Mouse (Mus musculus) neural tube, embryonic 14.5 days (tissue): Measurements from ENCODE around the gene Hoxa1. TPM values are rescaled to one million over a fixed set of nuclear protein-coding genes. Genes with fewer than 3 reads are reported as not detected.

Experiments
- ATAC-seq: fragments of 200-750 bp; cut with Nextera tagmentation; 2 replicates; pipeline ENCODE4 v1.8.0; 2017; ENCODE audit warnings: low read depth, mild to moderate bottlenecking, moderate TSS enrichment, moderate library complexity
- H3K27ac ChIP-seq: fragments of 300-500 bp; sonication (generic); 2 replicates; pipeline ENCODE4 v1.5.1; 2014; ENCODE audit warnings: low read depth, mild to moderate bottlenecking, control low read depth, low read length, moderate library complexity, mixed read lengths
- H3K27me3 ChIP-seq: fragments of 300-500 bp; sonication (generic); 2 replicates; pipeline ENCODE4 v1.6.1; 2014; ENCODE audit warnings: low read length; ENCODE audit not compliant: control insufficient read depth, insufficient read depth
- H3K36me3 ChIP-seq: fragments of 300-500 bp; sonication (generic); 2 replicates; pipeline ENCODE4 v1.6.1; 2014; ENCODE audit warnings: low read length, mixed read lengths; ENCODE audit not compliant: control insufficient read depth, insufficient read depth
- H3K4me1 ChIP-seq: fragments of 300-500 bp; sonication (generic); 2 replicates; pipeline ENCODE4 v1.6.1; 2014; ENCODE audit warnings: low read length; ENCODE audit not compliant: control insufficient read depth, insufficient read depth
- H3K4me2 ChIP-seq: fragments of 300-500 bp; sonication (generic); 2 replicates; pipeline ENCODE4 v1.6.1; 2014; ENCODE audit warnings: mild to moderate bottlenecking, low read depth, low read length, control low read depth
- H3K4me3 ChIP-seq: fragments of 300-500 bp; sonication (generic); 2 replicates; pipeline ENCODE4 v1.5.1; 2014; ENCODE audit warnings: low read depth, low read length, control low read depth, mixed read lengths
- H3K9ac ChIP-seq: fragments of 300-500 bp; sonication (generic); replicated peaks from 2 replicates; pipeline ENCODE4 v1.6.1; 2014; ENCODE audit warnings: low read depth, mild to moderate bottlenecking, control low read depth, low read length, mixed read lengths
- H3K9me3 ChIP-seq: fragments of 300-500 bp; sonication (generic); 2 replicates; pipeline ENCODE4 v1.6.1; 2016; ENCODE audit warnings: low read length; ENCODE audit not compliant: control insufficient read depth
- WGBS: fragments of 180-500 bp; shearing (Covaris S2); extraction: QIAGEN DNeasy Blood & Tissue Kit; methylation state at CpG from one replicate; pipeline ENCODE4 v1.1.7; 2014; 5-methylcytosine and 5-hydroxymethylcytosine counted together
- polyA plus RNA-seq: library from polyadenylated mRNA; unstranded; fragments of >200 nt; fragmentation: Nextera tagmentation; extraction: Ambion mirVana; gene quantifications from 2 replicates; pipeline ENCODE4 v1.2.1, GENCODE M21; 2014

The Hoxa1 gene
- polyA plus RNA-seq, result 0.76 and 0.92 TPM in 2 replicates

- Histone ChIP-seq H3K4me3 (peak within 1 kb of the TSS; percentile 81), H3K27ac (peak within 1 kb of the TSS; percentile 90), H3K9me3 (no peaks in the 10 kb centered on the region), H3K27me3 (no peaks in the 10 kb centered on the region), H3K9ac (peak within 1 kb of the TSS; percentile 88), H3K4me2 (peak within 1 kb of the TSS; percentile 60), H3K36me3 (no peaks in the 10 kb centered on the region), H3K4me1 (peaks cover 40% of the 10 kb centered on the region)
- 0% methylated on average over 54 of the region's 55 CpGs for WGBS
- peak; percentile 88 for ATAC-seq
These were observed at the start of gene Hoxa1 for GRCm38 (mm10) chr6:52158276-52159051. Hoxa1 (minus strand) TSS chr6:52158317.

- Histone ChIP-seq H3K4me3 (peak overlapping the region; percentile 88), H3K4me1 (peaks cover 64% of the 10 kb centered on the region), H3K4me2 (peak overlapping the region; percentile 99), H3K27me3 (no peaks in the 10 kb centered on the region), H3K9ac (peak overlapping the region; percentile 98), H3K9me3 (no peaks in the 10 kb centered on the region), H3K36me3 (peaks cover 33% of the 10 kb centered on the region), H3K27ac (peak overlapping the region; percentile 92)
- ATAC-seq, result no peak
These were observed 49.5 kb upstream of the Hoxa1 start for GRCm38 (mm10) chr6:52207684-52207976.

GRCm38 (mm10) chr6:52206882-52207683 lies 49.0 kb upstream of the Hoxa1 start:
- H3K27me3 ChIP-seq, result no peaks in the 10 kb centered on the region
- 8% methylated on average over 4 of the region's 4 CpGs for WGBS
- peak overlapping the region; percentile 99 for H3K4me2 ChIP-seq
- peak overlapping the region; percentile 92 for H3K27ac ChIP-seq
- ATAC-seq, result no peak
- peak overlapping the region; percentile 88 for H3K4me3 ChIP-seq
- peaks cover 68% of the 10 kb centered on the region for H3K4me1 ChIP-seq
- H3K9me3 ChIP-seq, result no peaks in the 10 kb centered on the region
- H3K36me3 ChIP-seq, result peaks cover 37% of the 10 kb centered on the region
- H3K9ac ChIP-seq, result peak overlapping the region; percentile 98

- Histone ChIP-seq H3K4me2 (peak overlapping the region; percentile 99), H3K9ac (peak overlapping the region; percentile 98), H3K27ac (peak overlapping the region; percentile 92), H3K9me3 (no peaks in the 10 kb centered on the region), H3K27me3 (no peaks in the 10 kb centered on the region), H3K4me1 (peaks cover 80% of the 10 kb centered on the region), H3K36me3 (peaks cover 46% of the 10 kb centered on the region), H3K4me3 (peak overlapping the region; percentile 88)
- WGBS, result 2% methylated on average over 55 of the region's 55 CpGs
- ATAC-seq, result no peak
These were observed 47.8 kb upstream of the Hoxa1 start for GRCm38 (mm10) chr6:52205638-52206621.

GRCm38 (mm10) chr6:52205221-52205620 lies 47.1 kb upstream of the Hoxa1 start:
- Histone ChIP-seq H3K27me3 (no peaks in the 10 kb centered on the region), H3K9ac (peak overlapping the region; percentile 98), H3K4me1 (peaks cover 86% of the 10 kb centered on the region), H3K27ac (peak overlapping the region; percentile 92), H3K36me3 (peaks cover 48% of the 10 kb centered on the region), H3K4me3 (peak overlapping the region; percentile 88), H3K9me3 (no peaks in the 10 kb centered on the region), H3K4me2 (peak overlapping the region; percentile 99)
- no peak for ATAC-seq
- 3% methylated on average over 14 of the region's 14 CpGs for WGBS

GRCm38 (mm10) chr6:52204050-52204752 lies 46.1 kb upstream of the Hoxa1 start, which contains the start of gene Hoxa5:
Hoxa5 (minus strand) TSS chr6:52204587.
- peak within 1 kb of the TSS; percentile 99 for H3K4me2 ChIP-seq
- H3K27ac ChIP-seq, result peak within 1 kb of the TSS; percentile 92
- 0 out of 2 replicates have a peak, but pooled peaks have one; percentile 36 for ATAC-seq
- under 1% methylated on average over 65 of the region's 65 CpGs for WGBS
- H3K4me1 ChIP-seq, result peaks cover 84% of the 10 kb centered on the region
- H3K27me3 ChIP-seq, result no peaks in the 10 kb centered on the region
- peaks cover 48% of the 10 kb centered on the region for H3K36me3 ChIP-seq
- peak within 1 kb of the TSS; percentile 88 for H3K4me3 ChIP-seq
- H3K9me3 ChIP-seq, result no peaks in the 10 kb centered on the region
- H3K9ac ChIP-seq, result peak within 1 kb of the TSS; percentile 98

GRCm38 (mm10) chr6:52203371-52204049 lies 45.4 kb upstream of the Hoxa1 start:
- Histone ChIP-seq H3K36me3 (peaks cover 48% of the 10 kb centered on the region), H3K9ac (peak overlapping the region; percentile 98), H3K4me1 (peaks cover 80% of the 10 kb centered on the region), H3K4me3 (peak overlapping the region; percentile 88), H3K27me3 (no peaks in the 10 kb centered on the region), H3K27ac (peak overlapping the region; percentile 92), H3K9me3 (no peaks in the 10 kb centered on the region), H3K4me2 (peak overlapping the region; percentile 99)
- under 1% methylated on average over 46 of the region's 46 CpGs for WGBS
- ATAC-seq, result no peak; the same call in 1 of the 2 replicates

GRCm38 (mm10) chr6:52203121-52203370 lies 44.9 kb upstream of the Hoxa1 start:
- no peaks in the 10 kb centered on the region for H3K27me3 ChIP-seq
- ATAC-seq, result no peak
- H3K4me1 ChIP-seq, result peaks cover 82% of the 10 kb centered on the region
- peak overlapping the region; percentile 99 for H3K4me2 ChIP-seq
- H3K27ac ChIP-seq, result peak overlapping the region; percentile 92
- H3K36me3 ChIP-seq, result peaks cover 48% of the 10 kb centered on the region
- H3K4me3 ChIP-seq, result peak overlapping the region; percentile 88
- peak overlapping the region; percentile 98 for H3K9ac ChIP-seq
- 3% methylated on average over 10 of the region's 10 CpGs for WGBS
- no peaks in the 10 kb centered on the region for H3K9me3 ChIP-seq
